Mouse (Mus musculus) hindbrain, embryonic 12.5 days (tissue): ENCODE results near the gene Trdn. TPM values are rescaled to one million over a fixed set of nuclear protein-coding genes. Genes with fewer than 3 reads are reported as not detected.

Source experiments
- ATAC-seq: fragments of 200-750 bp; cut with Nextera tagmentation; 2 replicates; pipeline ENCODE4 v1.8.0; 2017; ENCODE audit warnings: moderate TSS enrichment; ENCODE audit not compliant: low FRiP score
- H3K27ac ChIP-seq: fragments of 300-500 bp; sonication (generic); 2 replicates; pipeline ENCODE4 v1.5.1; 2016; ENCODE audit warnings: mild to moderate bottlenecking
- H3K27me3 ChIP-seq: fragments of 300-500 bp; sonication (generic); 2 replicates; pipeline ENCODE4 v1.6.1; 2016; ENCODE audit warnings: mild to moderate bottlenecking
- H3K36me3 ChIP-seq: fragments of 300-500 bp; sonication (generic); 2 replicates; pipeline ENCODE4 v1.6.1; 2016; ENCODE audit warnings: mild to moderate bottlenecking
- H3K4me1 ChIP-seq: fragments of 300-500 bp; sonication (generic); 2 replicates; pipeline ENCODE4 v1.6.1; 2016
- H3K4me2 ChIP-seq: fragments of 300-500 bp; sonication (generic); replicated peaks from 2 replicates; pipeline ENCODE4 v1.6.1; 2016; ENCODE audit warnings: mild to moderate bottlenecking
- H3K4me3 ChIP-seq: fragments of 300-500 bp; sonication (generic); 2 replicates; pipeline ENCODE4 v1.5.1; 2016; ENCODE audit warnings: mild to moderate bottlenecking
- H3K9ac ChIP-seq: fragments of 300-500 bp; sonication (generic); 2 replicates; pipeline ENCODE4 v1.6.1; 2016; ENCODE audit warnings: mild to moderate bottlenecking, moderate library complexity
- H3K9me3 ChIP-seq: fragments of 300-500 bp; sonication (generic); replicated peaks from 2 replicates; pipeline ENCODE4 v1.6.1; 2016; ENCODE audit warnings: mild to moderate bottlenecking
- WGBS: fragments of 180-500 bp; shearing (Covaris S2); methylation state at CpG from one replicate; pipeline ENCODE4 v1.1.7; 2016; 5-methylcytosine and 5-hydroxymethylcytosine counted together
- polyA plus RNA-seq: library from polyadenylated mRNA; unstranded; fragments of >200 nt; fragmentation: Nextera tagmentation; extraction: Ambion mirVana; gene quantifications from 2 replicates; pipeline ENCODE4 v1.2.1, GENCODE M21; 2016

The Trdn gene
- polyA plus RNA-seq, 1 experiment from 2014 or later: 0.75 TPM

DNA sequence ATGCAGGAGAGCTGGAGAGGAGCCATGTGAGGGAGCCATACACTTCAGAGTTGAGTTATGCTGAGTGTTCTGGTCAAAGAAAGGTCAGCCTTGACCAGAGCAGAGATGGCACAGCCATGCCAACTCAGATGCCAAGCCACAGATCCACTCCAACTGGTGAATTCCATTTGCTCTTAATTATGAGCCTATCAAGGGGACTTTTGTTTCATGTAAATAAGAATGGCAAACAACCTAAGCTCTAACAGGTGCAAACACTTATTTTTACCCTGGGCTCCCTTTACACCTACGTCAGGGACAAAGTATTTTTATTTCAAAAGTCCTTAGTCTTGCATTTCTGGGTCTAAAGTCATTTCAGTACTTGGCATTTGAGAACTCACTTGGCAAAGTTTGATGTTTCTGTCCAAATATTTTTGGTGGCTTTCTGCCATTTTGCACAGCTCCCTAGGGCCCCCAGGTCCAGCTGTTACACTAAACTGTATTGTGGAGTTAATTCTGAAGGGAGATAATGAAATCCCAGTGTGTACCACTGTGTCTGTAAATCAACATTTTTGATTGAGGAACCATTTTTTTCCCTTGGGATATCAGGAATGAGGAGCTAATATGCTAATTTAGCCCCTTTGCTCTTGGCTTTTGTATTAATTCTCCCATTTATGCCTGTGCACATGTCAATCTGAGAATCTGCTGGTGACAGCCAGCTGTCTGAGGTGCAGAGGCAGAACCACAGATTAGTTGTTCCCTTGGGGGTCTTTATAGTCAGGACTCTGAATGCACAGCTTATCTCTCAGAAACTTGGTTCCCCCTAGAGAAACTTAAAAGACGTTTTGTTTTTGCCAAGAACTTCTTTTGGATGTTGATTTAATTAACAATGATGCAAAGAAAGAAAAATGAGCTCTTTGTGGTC, 99.6 kb downstream of the Trdn start:
- Histone ChIP-seq H3K27ac (no peak overlapping the region), H3K9ac (no peak overlapping the region), H3K4me3 (no peak overlapping the region), H3K9me3 (no peaks in the 10 kb centered on the region), H3K27me3 (no peaks in the 10 kb centered on the region), H3K4me1 (0 out of 2 replicates have a peak, but pooled peaks cover 2% of the 10 kb centered on the region), H3K4me2 (no peak overlapping the region), H3K36me3 (no peaks in the 10 kb centered on the region)
- WGBS: 40% methylated on average over 2 of the region's 2 CpGs
- ATAC-seq: peak; percentile 73

DNA sequence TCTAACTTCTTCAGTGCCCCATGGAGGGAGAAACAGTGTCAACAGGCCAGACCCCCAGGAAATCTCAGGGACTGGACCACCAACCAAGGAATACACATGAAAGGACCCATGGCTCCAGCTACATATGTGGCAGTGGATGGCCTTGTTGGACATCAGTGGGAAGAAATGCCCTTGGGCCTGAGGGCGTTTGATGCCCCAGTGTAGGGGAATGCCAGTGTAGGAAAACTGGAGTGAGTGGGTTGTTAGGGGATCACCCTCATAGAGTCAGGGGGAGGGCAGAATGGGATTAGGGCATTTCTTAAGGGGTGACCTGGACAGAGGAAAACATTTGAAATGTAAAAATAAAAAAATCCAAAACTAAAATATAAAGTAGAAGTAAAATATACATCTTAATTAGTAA, 108.7 kb downstream of the Trdn start:
- no peak for ATAC-seq
- no peaks in the 10 kb centered on the region for H3K27me3 ChIP-seq
- no peak overlapping the region for H3K4me2 ChIP-seq
- H3K36me3 ChIP-seq: no peaks in the 10 kb centered on the region
- H3K9ac ChIP-seq: no peak overlapping the region
- H3K27ac ChIP-seq: no peak overlapping the region
- no peaks in the 10 kb centered on the region for H3K9me3 ChIP-seq
- H3K4me3 ChIP-seq: no peak overlapping the region
- no peaks in the 10 kb centered on the region for H3K4me1 ChIP-seq
- 84% methylated on average over 1 of the region's 1 CpGs for WGBS

- no peak for ATAC-seq
- H3K27ac ChIP-seq: no peak overlapping the region
- H3K36me3 ChIP-seq: no peaks in the 10 kb centered on the region
- H3K4me3 ChIP-seq: no peak overlapping the region
- H3K9ac ChIP-seq: no peak overlapping the region
- no peaks in the 10 kb centered on the region for H3K4me1 ChIP-seq
- WGBS: 0% methylated on average over 1 of the region's 1 CpGs
- H3K4me2 ChIP-seq: no peak overlapping the region
- H3K9me3 ChIP-seq: no peaks in the 10 kb centered on the region
- no peaks in the 10 kb centered on the region for H3K27me3 ChIP-seq
These were observed 115.6 kb downstream of the Trdn start for GRCm38 (mm10) chr10:33195919-33196318.

DNA sequence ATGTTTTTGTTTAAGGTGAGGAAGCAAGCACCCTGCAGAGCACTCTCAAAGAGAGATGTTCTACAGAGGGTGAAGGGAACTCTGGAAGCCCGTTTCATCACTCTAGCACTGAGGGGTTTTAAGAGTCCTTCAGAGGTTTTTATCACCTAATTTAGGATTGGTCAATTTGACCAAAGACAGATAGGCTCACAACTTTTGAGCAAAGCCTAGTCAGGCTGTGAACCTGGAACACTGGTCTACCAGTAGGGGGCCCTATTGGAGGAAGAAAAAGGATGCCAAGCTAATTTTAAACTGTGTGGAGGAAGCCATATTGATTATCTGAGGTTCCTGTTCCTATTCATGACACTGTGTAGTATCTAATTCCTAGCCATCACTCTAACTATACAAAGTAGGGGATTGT, 117.9 kb downstream of the Trdn start:
- ATAC-seq: no peak
- H3K4me1 ChIP-seq: no peaks in the 10 kb centered on the region

DNA sequence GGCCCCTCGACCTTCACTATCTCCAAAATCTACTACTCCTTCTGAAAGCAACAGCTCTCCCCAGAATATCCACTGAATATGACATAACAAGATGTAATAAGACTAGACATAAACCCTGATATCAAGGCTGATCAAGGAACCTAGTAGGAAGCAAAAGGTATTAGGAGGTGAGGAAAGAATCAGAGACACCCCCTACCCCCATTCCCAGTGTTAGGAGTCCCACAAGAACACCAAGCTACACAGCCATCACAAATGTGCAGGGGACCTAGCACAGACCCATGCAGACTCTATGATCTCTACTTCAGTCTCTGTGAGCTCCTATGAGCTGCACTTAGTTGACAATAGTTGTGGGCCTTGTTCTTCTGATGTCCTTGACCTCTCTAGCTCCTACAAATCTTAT, 130.1 kb downstream of the Trdn start:
- H3K27ac ChIP-seq: no peak overlapping the region
- ATAC-seq: no peak
- no peaks in the 10 kb centered on the region for H3K36me3 ChIP-seq
- no peaks in the 10 kb centered on the region for H3K9me3 ChIP-seq
- no peak overlapping the region for H3K4me3 ChIP-seq
- H3K9ac ChIP-seq: no peak overlapping the region
- no peak overlapping the region for H3K4me2 ChIP-seq
- no peaks in the 10 kb centered on the region for H3K27me3 ChIP-seq
- WGBS: 71% methylated on average over 1 of the region's 1 CpGs
- no peaks in the 10 kb centered on the region for H3K4me1 ChIP-seq

More for the DNA sequence above, 117.9 kb downstream of the Trdn start:
- H3K36me3 ChIP-seq: no peaks in the 10 kb centered on the region
- H3K4me2 ChIP-seq: no peak overlapping the region
- no peaks in the 10 kb centered on the region for H3K27me3 ChIP-seq
- 68% methylated on average over 1 of the region's 1 CpGs for WGBS
- no peak overlapping the region for H3K4me3 ChIP-seq
- no peaks in the 10 kb centered on the region for H3K9me3 ChIP-seq
- H3K27ac ChIP-seq: no peak overlapping the region
- no peak overlapping the region for H3K9ac ChIP-seq

GRCm38 (mm10) chr10:33253911-33254310, 173.6 kb downstream of the Trdn start:
- 66% methylated on average over 1 of the region's 1 CpGs for WGBS
- no peaks in the 10 kb centered on the region for H3K9me3 ChIP-seq

GRCm38 (mm10) chr10:33256202-33256601, 175.8 kb downstream of the Trdn start:
- H3K27me3 ChIP-seq: no peaks in the 10 kb centered on the region
- WGBS: 88% methylated on average over 1 of the region's 1 CpGs

More at GRCm38 (mm10) chr10:33253911-33254310, 173.6 kb downstream of the Trdn start:
- Histone ChIP-seq H3K4me3 (no peak overlapping the region), H3K27me3 (no peaks in the 10 kb centered on the region), H3K27ac (no peak overlapping the region), H3K4me1 (no peaks in the 10 kb centered on the region), H3K36me3 (no peaks in the 10 kb centered on the region), H3K4me2 (no peak overlapping the region), H3K9ac (no peak overlapping the region)
- no peak for ATAC-seq

DNA sequence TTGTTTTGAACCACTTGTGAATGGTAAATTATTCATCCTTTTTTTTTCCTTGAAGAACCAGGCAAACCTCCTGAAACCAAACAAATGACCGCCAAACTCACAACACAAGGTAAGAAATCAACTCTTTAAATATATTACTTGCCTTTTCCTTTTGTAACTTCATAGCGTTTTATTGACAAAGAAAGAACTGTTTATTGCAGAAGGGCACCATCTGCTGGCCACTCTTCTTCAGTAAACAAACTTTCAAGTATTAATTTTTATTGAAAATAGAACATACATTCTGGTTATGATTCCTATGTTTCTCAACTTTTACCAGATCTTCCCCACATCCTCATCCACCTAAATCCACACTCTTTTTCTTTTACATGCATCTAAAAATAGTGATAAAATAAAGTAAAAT, 224.6 kb downstream of the Trdn start:
- no peak overlapping the region for H3K27ac ChIP-seq
- WGBS: 36% methylated on average over 2 of the region's 2 CpGs
- H3K4me3 ChIP-seq: no peak overlapping the region
- H3K4me1 ChIP-seq: no peaks in the 10 kb centered on the region
- no peak overlapping the region for H3K4me2 ChIP-seq
- H3K27me3 ChIP-seq: no peaks in the 10 kb centered on the region
- no peak overlapping the region for H3K9ac ChIP-seq
- no peaks in the 10 kb centered on the region for H3K36me3 ChIP-seq
- ATAC-seq: no peak
- no peaks in the 10 kb centered on the region for H3K9me3 ChIP-seq

More at GRCm38 (mm10) chr10:33256202-33256601, 175.8 kb downstream of the Trdn start:
- Histone ChIP-seq H3K4me2 (no peak overlapping the region), H3K9ac (no peak overlapping the region), H3K36me3 (no peaks in the 10 kb centered on the region), H3K4me1 (no peaks in the 10 kb centered on the region), H3K4me3 (no peak overlapping the region), H3K9me3 (no peaks in the 10 kb centered on the region), H3K27ac (no peak overlapping the region)
- ATAC-seq: no peak

GRCm38 (mm10) chr10:33353026-33353425, 272.7 kb downstream of the Trdn start:
- Histone ChIP-seq H3K4me2 (no peak overlapping the region), H3K36me3 (no peaks in the 10 kb centered on the region), H3K27me3 (no peaks in the 10 kb centered on the region), H3K9ac (no peak overlapping the region), H3K4me1 (no peaks in the 10 kb centered on the region), H3K4me3 (no peak overlapping the region), H3K27ac (no peak overlapping the region), H3K9me3 (no peaks in the 10 kb centered on the region)
- 85% methylated on average over 1 of the region's 1 CpGs for whole genome bisulfite sequencing
- ATAC-seq: no peak

DNA sequence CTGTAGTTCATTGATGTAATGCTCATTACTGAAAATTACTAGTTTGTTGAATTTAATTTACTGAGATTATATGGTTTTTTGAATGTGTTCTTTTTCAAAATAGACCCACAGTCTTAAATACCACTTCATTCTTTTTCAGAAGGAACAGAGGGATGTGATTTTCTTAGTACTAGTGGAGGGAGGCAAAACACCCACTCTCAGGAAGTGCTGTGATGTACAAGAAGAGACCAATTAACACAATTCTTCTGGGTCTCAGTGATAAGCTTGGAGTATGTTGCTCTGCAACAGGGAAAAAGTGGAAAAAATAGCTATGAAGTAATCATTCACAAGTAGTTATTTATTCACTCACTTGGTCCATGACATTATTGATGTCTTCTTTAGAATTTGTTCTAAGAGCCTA, 286.2 kb downstream of the Trdn start:
- no peaks in the 10 kb centered on the region for H3K36me3 ChIP-seq
- no peak overlapping the region for H3K4me3 ChIP-seq
- no peaks in the 10 kb centered on the region for H3K4me1 ChIP-seq
- no peaks in the 10 kb centered on the region for H3K27me3 ChIP-seq
- H3K9ac ChIP-seq: no peak overlapping the region
- no peaks in the 10 kb centered on the region for H3K9me3 ChIP-seq
- H3K4me2 ChIP-seq: no peak overlapping the region
- H3K27ac ChIP-seq: no peak overlapping the region
- ATAC-seq: no peak

GRCm38 (mm10) chr10:33370534-33370933, 290.2 kb downstream of the Trdn start:
- H3K9ac ChIP-seq: no peak overlapping the region
- H3K4me3 ChIP-seq: no peak overlapping the region
- 77% methylated on average over 2 of the region's 2 CpGs for WGBS
- ATAC-seq: no peak
- H3K4me1 ChIP-seq: no peaks in the 10 kb centered on the region
- no peak overlapping the region for H3K4me2 ChIP-seq
- H3K9me3 ChIP-seq: no peaks in the 10 kb centered on the region
- no peaks in the 10 kb centered on the region for H3K36me3 ChIP-seq
- H3K27me3 ChIP-seq: no peaks in the 10 kb centered on the region
- H3K27ac ChIP-seq: no peak overlapping the region

DNA sequence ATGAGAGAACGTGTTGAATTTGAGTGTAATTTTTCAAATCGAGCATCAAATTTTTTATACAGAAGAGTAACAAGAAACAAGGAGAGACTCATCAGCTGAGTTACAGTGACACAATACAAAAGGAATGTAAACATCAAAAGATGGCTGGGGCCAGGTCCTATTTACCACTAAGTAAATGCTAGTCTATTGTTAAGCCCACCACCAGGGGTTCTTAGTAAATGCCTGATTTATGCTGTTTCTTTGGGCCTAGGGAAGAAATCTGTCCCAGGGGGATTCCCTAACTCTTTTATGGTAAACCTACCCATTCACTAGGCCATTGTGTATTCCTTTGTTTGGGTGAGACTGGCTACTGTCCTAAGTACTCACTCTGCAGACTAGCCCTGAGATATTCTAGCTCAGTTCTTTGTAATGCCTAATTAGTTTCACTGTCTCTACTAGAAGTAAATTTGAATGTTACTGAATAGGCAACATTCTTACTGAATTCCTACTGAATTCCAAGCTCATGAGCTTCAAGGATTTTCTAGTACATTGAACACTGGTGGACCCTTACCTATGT, 295.2 kb downstream of the Trdn start:
- 75% methylated on average over 2 of the region's 2 CpGs for WGBS

More for the DNA sequence above, 295.2 kb downstream of the Trdn start:
- H3K9me3 ChIP-seq: no peaks in the 10 kb centered on the region
- no peak overlapping the region for H3K9ac ChIP-seq
- no peaks in the 10 kb centered on the region for H3K4me1 ChIP-seq
- H3K4me2 ChIP-seq: no peak overlapping the region
- H3K27me3 ChIP-seq: no peaks in the 10 kb centered on the region
- no peak for ATAC-seq
- no peaks in the 10 kb centered on the region for H3K36me3 ChIP-seq
- H3K4me3 ChIP-seq: no peak overlapping the region
- no peak overlapping the region for H3K27ac ChIP-seq
